Mouse (Mus musculus) forebrain, embryonic 10.5 days (tissue): Measurements from ENCODE around the gene Gm17268. TPM values are rescaled to one million over a fixed set of nuclear protein-coding genes. Genes with fewer than 3 reads are reported as not detected.
A peak's percentile ranks its signal among the peaks of the same experiment; 100 is the strongest.

Experiments
- DNase-seq: peaks from one replicate; pipeline ENCODE4 v3.0.0-alpha.2; 2017; ENCODE audit warnings: low spot score; ENCODE audit errors: extremely low spot score
- H3K27ac ChIP-seq: fragments of 300-500 bp; sonication (generic); 2 replicates; pipeline ENCODE4 v1.5.1; 2016; ENCODE audit warnings: mild to moderate bottlenecking
- H3K27me3 ChIP-seq: fragments of 300-500 bp; sonication (generic); 2 replicates; pipeline ENCODE4 v1.6.1; 2016; ENCODE audit warnings: mild to moderate bottlenecking; ENCODE audit not compliant: poor library complexity, severe bottlenecking
- H3K36me3 ChIP-seq: fragments of 300-500 bp; sonication (generic); replicated peaks from 2 replicates; pipeline ENCODE4 v1.6.1; 2016; ENCODE audit warnings: mild to moderate bottlenecking, moderate library complexity
- H3K4me1 ChIP-seq: fragments of 300-500 bp; sonication (generic); 2 replicates; pipeline ENCODE4 v1.6.1; 2016
- H3K4me3 ChIP-seq: fragments of 300-500 bp; sonication (generic); 2 replicates; pipeline ENCODE4 v1.5.1; 2016; ENCODE audit warnings: mild to moderate bottlenecking, moderate library complexity
- H3K9me3 ChIP-seq: fragments of 300-500 bp; sonication (generic); 2 replicates; pipeline ENCODE4 v1.6.1; 2016; ENCODE audit warnings: mild to moderate bottlenecking, moderate library complexity
- WGBS: fragments of 180-500 bp; shearing (Covaris S2); methylation state at CpG from one replicate; pipeline ENCODE4 v1.1.7; 2016; 5-methylcytosine and 5-hydroxymethylcytosine counted together
- polyA plus RNA-seq: library from polyadenylated mRNA; unstranded; fragments of >200 nt; fragmentation: Nextera tagmentation; extraction: Ambion mirVana; gene quantifications from 2 replicates; pipeline ENCODE4 v1.2.1, GENCODE M21; 2016

Gm17268 gene
- polyA plus RNA-seq, 1 experiment from 2014 or later: not detected

- Histone ChIP-seq H3K9me3 (no peaks in the 10 kb centered on the region), H3K36me3 (no peaks in the 10 kb centered on the region), H3K27ac (no peak overlapping the region), H3K4me3 (no peak overlapping the region), H3K4me1 (no peaks in the 10 kb centered on the region), H3K27me3 (no peaks in the 10 kb centered on the region)
- 93% methylated on average over 7 of the region's 7 CpGs for WGBS
- no peak for DNase-seq
Observed at GRCm38 (mm10) chr11:82053849-82054248, 15.5 kb upstream of the Gm17268 start.

GRCm38 (mm10) chr11:82047746-82048415 lies 9.5 kb upstream of the Gm17268 start:
- peak; percentile 38 for DNase-seq
- Histone ChIP-seq H3K27me3 (no peaks in the 10 kb centered on the region), H3K4me3 (no peak overlapping the region), H3K36me3 (no peaks in the 10 kb centered on the region), H3K9me3 (no peaks in the 10 kb centered on the region), H3K27ac (no peak overlapping the region), H3K4me1 (no peaks in the 10 kb centered on the region; the same call in 1 of the 2 replicates)
- WGBS: 43% methylated on average over 6 of the region's 6 CpGs

GRCm38 (mm10) chr11:82045471-82045870 lies 7.1 kb upstream of the Gm17268 start, which contains the start of gene Ccl7:
Gene Ccl7, plus strand, starts transcription at chr11:82045712.
- Histone ChIP-seq H3K9me3 (no peaks in the 10 kb centered on the region), H3K36me3 (no peaks in the 10 kb centered on the region), H3K27ac (no peak within 1 kb of the TSS), H3K27me3 (no peaks in the 10 kb centered on the region), H3K4me1 (no peaks in the 10 kb centered on the region; the same call in 1 of the 2 replicates), H3K4me3 (no peak within 1 kb of the TSS)
- 89% methylated on average over 3 of the region's 3 CpGs for WGBS
- no peak for DNase-seq

- 91% methylated on average over 4 of the region's 4 CpGs for WGBS
- Histone ChIP-seq H3K9me3 (no peaks in the 10 kb centered on the region), H3K27ac (no peak overlapping the region), H3K36me3 (no peaks in the 10 kb centered on the region), H3K4me3 (no peak overlapping the region), H3K4me1 (no peaks in the 10 kb centered on the region), H3K27me3 (no peaks in the 10 kb centered on the region)
- DNase-seq: no peak
Observed at GRCm38 (mm10) chr11:82041671-82042080, 3.3 kb upstream of the Gm17268 start.

- Histone ChIP-seq H3K36me3 (no peaks in the 10 kb centered on the region), H3K4me1 (0 out of 2 replicates have a peak, but pooled peaks cover 5% of the 10 kb centered on the region), H3K4me3 (no peak overlapping the region), H3K27ac (no peak overlapping the region), H3K27me3 (no peaks in the 10 kb centered on the region), H3K9me3 (no peaks in the 10 kb centered on the region)
- whole genome bisulfite sequencing: 78% methylated on average over 3 of the region's 3 CpGs
- no peak for DNase-seq
Observed at GRCm38 (mm10) chr11:82039132-82039660, 834 bp upstream of the Gm17268 start.

- Histone ChIP-seq H3K4me1 (peaks cover 9% of the 10 kb centered on the region; the same call in 1 of the 2 replicates), H3K9me3 (no peaks in the 10 kb centered on the region), H3K27ac (no peak overlapping the region), H3K4me3 (no peak overlapping the region), H3K27me3 (no peaks in the 10 kb centered on the region), H3K36me3 (no peaks in the 10 kb centered on the region)
- 79% methylated on average over 2 of the region's 2 CpGs for WGBS
- DNase-seq: no peak
Observed at GRCm38 (mm10) chr11:82035857-82036256, 2.5 kb downstream of the Gm17268 start.

GRCm38 (mm10) chr11:82035356-82035755 lies 3.0 kb downstream of the Gm17268 start, which contains the start of gene Ccl2:
Gene Ccl2, plus strand, starts transcription at chr11:82035571.
- H3K4me1 ChIP-seq: peaks cover 9% of the 10 kb centered on the region; the same call in 1 of the 2 replicates
- WGBS: 58% methylated on average over 5 of the region's 5 CpGs
- no peak for DNase-seq
- H3K4me3 ChIP-seq: no peak within 1 kb of the TSS
- no peaks in the 10 kb centered on the region for H3K36me3 ChIP-seq
- no peaks in the 10 kb centered on the region for H3K9me3 ChIP-seq
- H3K27ac ChIP-seq: no peak within 1 kb of the TSS
- H3K27me3 ChIP-seq: no peaks in the 10 kb centered on the region

- no peaks in the 10 kb centered on the region for H3K36me3 ChIP-seq
- WGBS: 94% methylated on average over 7 of the region's 7 CpGs
- no peak overlapping the region for H3K27ac ChIP-seq
- no peak overlapping the region for H3K4me3 ChIP-seq
- peaks cover 9% of the 10 kb centered on the region; the same call in 1 of the 2 replicates for H3K4me1 ChIP-seq
- no peaks in the 10 kb centered on the region for H3K27me3 ChIP-seq
- no peaks in the 10 kb centered on the region for H3K9me3 ChIP-seq
- DNase-seq: no peak
Observed at GRCm38 (mm10) chr11:82034446-82034845, 3.9 kb downstream of the Gm17268 start.

- Histone ChIP-seq H3K4me1 (peaks cover 9% of the 10 kb centered on the region; the same call in 1 of the 2 replicates), H3K27ac (0 out of 2 replicates have a peak overlapping the region, but pooled peaks have one; percentile 1), H3K4me3 (no peak overlapping the region), H3K9me3 (no peaks in the 10 kb centered on the region), H3K27me3 (no peaks in the 10 kb centered on the region), H3K36me3 (no peaks in the 10 kb centered on the region)
- 68% methylated on average over 8 of the region's 8 CpGs for WGBS
- DNase-seq: no peak
Observed at GRCm38 (mm10) chr11:82032678-82033344, 5.6 kb downstream of the Gm17268 start.

GRCm38 (mm10) chr11:82032136-82032535 lies 6.2 kb downstream of the Gm17268 start:
- no peaks in the 10 kb centered on the region for H3K9me3 ChIP-seq
- H3K4me1 ChIP-seq: peaks cover 9% of the 10 kb centered on the region; the same call in 1 of the 2 replicates
- no peak overlapping the region for H3K27ac ChIP-seq
- H3K4me3 ChIP-seq: no peak overlapping the region
- no peaks in the 10 kb centered on the region for H3K27me3 ChIP-seq
- H3K36me3 ChIP-seq: no peaks in the 10 kb centered on the region
- no peak for DNase-seq

GRCm38 (mm10) chr11:82030171-82030570 lies 8.2 kb downstream of the Gm17268 start:
- H3K36me3 ChIP-seq: no peaks in the 10 kb centered on the region
- H3K4me3 ChIP-seq: no peak overlapping the region
- no peaks in the 10 kb centered on the region for H3K27me3 ChIP-seq
- H3K4me1 ChIP-seq: peaks cover 5% of the 10 kb centered on the region; the same call in 1 of the 2 replicates
- H3K27ac ChIP-seq: no peak overlapping the region
- WGBS: 76% methylated on average over 2 of the region's 2 CpGs
- H3K9me3 ChIP-seq: no peaks in the 10 kb centered on the region
- no peak for DNase-seq

- Histone ChIP-seq H3K36me3 (no peaks in the 10 kb centered on the region), H3K4me3 (no peak overlapping the region), H3K27ac (no peak overlapping the region), H3K4me1 (no peaks in the 10 kb centered on the region), H3K9me3 (no peaks in the 10 kb centered on the region), H3K27me3 (no peaks in the 10 kb centered on the region)
- 81% methylated on average over 4 of the region's 4 CpGs for WGBS
- no peak for DNase-seq
Observed at GRCm38 (mm10) chr11:82023769-82024168, 14.6 kb downstream of the Gm17268 start.

GRCm38 (mm10) chr11:82022504-82023056 lies 15.8 kb downstream of the Gm17268 start:
- H3K27ac ChIP-seq: no peak overlapping the region
- WGBS: 93% methylated on average over 6 of the region's 6 CpGs
- no peaks in the 10 kb centered on the region for H3K4me1 ChIP-seq
- H3K4me3 ChIP-seq: no peak overlapping the region
- H3K9me3 ChIP-seq: no peaks in the 10 kb centered on the region
- no peaks in the 10 kb centered on the region for H3K36me3 ChIP-seq
- no peaks in the 10 kb centered on the region for H3K27me3 ChIP-seq
- DNase-seq: no peak
